Mouse (Mus musculus) embryonic facial prominence, embryonic 10.5 days (tissue): ENCODE results near the gene Rexo5. TPM values are rescaled to one million over a fixed set of nuclear protein-coding genes. Genes with fewer than 3 reads are reported as not detected.

ENCODE experiments used
- DNase-seq: peaks from one replicate; pipeline ENCODE4 v3.0.0-alpha.2; 2017; ENCODE audit warnings: low spot score
- H3K27ac ChIP-seq: fragments of 300-500 bp; sonication (generic); replicated peaks from 2 replicates; pipeline ENCODE4 v1.5.1; 2016; ENCODE audit warnings: mild to moderate bottlenecking
- H3K27me3 ChIP-seq: fragments of 300-500 bp; sonication (generic); replicated peaks from 2 replicates; pipeline ENCODE4 v1.6.1; 2016; ENCODE audit warnings: low read depth, mild to moderate bottlenecking; ENCODE audit not compliant: poor library complexity, severe bottlenecking
- H3K36me3 ChIP-seq: fragments of 300-500 bp; sonication (generic); replicated peaks from 2 replicates; pipeline ENCODE4 v1.6.1; 2016; ENCODE audit warnings: mild to moderate bottlenecking, moderate library complexity
- H3K4me1 ChIP-seq: fragments of 300-500 bp; sonication (generic); 2 replicates; pipeline ENCODE4 v1.6.1; 2016
- H3K4me3 ChIP-seq: fragments of 300-500 bp; sonication (generic); 2 replicates; pipeline ENCODE4 v1.5.1; 2016; ENCODE audit warnings: mild to moderate bottlenecking, moderate library complexity
- H3K9me3 ChIP-seq: fragments of 300-500 bp; sonication (generic); 2 replicates; pipeline ENCODE4 v1.6.1; 2016; ENCODE audit warnings: mild to moderate bottlenecking
- WGBS: fragments of 180-500 bp; shearing (Covaris S2); methylation state at CpG from one replicate; pipeline ENCODE4 v1.1.7; 2016; 5-methylcytosine and 5-hydroxymethylcytosine counted together
- polyA plus RNA-seq: library from polyadenylated mRNA; unstranded; fragments of >200 nt; fragmentation: Nextera tagmentation; extraction: Ambion mirVana; gene quantifications from 2 replicates; pipeline ENCODE4 v1.2.1, GENCODE M21; 2016

Rexo5 gene
- polyA plus RNA-seq = 25.5 and 27.1 TPM in 2 replicates

- Histone ChIP-seq H3K27ac (peak within 1 kb of the TSS; percentile 94), H3K36me3 (peaks cover 35% of the 10 kb centered on the region), H3K9me3 (no peaks in the 10 kb centered on the region), H3K4me3 (peak within 1 kb of the TSS; percentile 82), H3K27me3 (no peaks in the 10 kb centered on the region), H3K4me1 (peaks cover 17% of the 10 kb centered on the region)
- peak; percentile 96 for DNase-seq
- WGBS = under 1% methylated on average over 53 of the region's 53 CpGs
Measured at GRCm38 (mm10) chr7:119793586-119794250, at the start of gene Rexo5, which contains the start of gene Eri2. Gene Rexo5, plus strand, starts transcription at chr7:119794006. Gene Eri2, minus strand, starts transcription at chr7:119794058.

GRCm38 (mm10) chr7:119744321-119744720 is 49.5 kb upstream of the Rexo5 start:
- WGBS = 8% methylated on average over 34 of the region's 34 CpGs
- H3K27me3 ChIP-seq = peaks cover 10% of the 10 kb centered on the region

GRCm38 (mm10) chr7:119745869-119746268 is 47.9 kb upstream of the Rexo5 start:
- WGBS = 92% methylated on average over 1 of the region's 1 CpGs
- no peak for DNase-seq
- H3K36me3 ChIP-seq = no peaks in the 10 kb centered on the region
- no peak overlapping the region for H3K4me3 ChIP-seq
- peaks cover 6% of the 10 kb centered on the region for H3K4me1 ChIP-seq
- no peaks in the 10 kb centered on the region for H3K9me3 ChIP-seq
- peaks cover 10% of the 10 kb centered on the region for H3K27me3 ChIP-seq
- H3K27ac ChIP-seq = no peak overlapping the region

More at GRCm38 (mm10) chr7:119744321-119744720, 49.5 kb upstream of the Rexo5 start:
- H3K4me3 ChIP-seq = peak overlapping the region; percentile 42
- peak; percentile 60 for DNase-seq
- H3K9me3 ChIP-seq = no peaks in the 10 kb centered on the region
- H3K27ac ChIP-seq = peak overlapping the region; percentile 44; the same call in 1 of the 2 replicates
- peaks cover 6% of the 10 kb centered on the region for H3K4me1 ChIP-seq
- H3K36me3 ChIP-seq = no peaks in the 10 kb centered on the region

GRCm38 (mm10) chr7:119748761-119749160 is 45.0 kb upstream of the Rexo5 start:
- Histone ChIP-seq H3K9me3 (no peaks in the 10 kb centered on the region), H3K4me1 (peaks cover 6% of the 10 kb centered on the region), H3K27ac (no peak overlapping the region), H3K36me3 (no peaks in the 10 kb centered on the region), H3K27me3 (peaks cover 4% of the 10 kb centered on the region; the same call in 1 of the 2 replicates), H3K4me3 (no peak overlapping the region)
- DNase-seq = no peak
- 75% methylated on average over 1 of the region's 2 CpGs for whole genome bisulfite sequencing

GRCm38 (mm10) chr7:119749942-119750341 is 43.9 kb upstream of the Rexo5 start:
- H3K27ac ChIP-seq = no peak overlapping the region
- H3K36me3 ChIP-seq = no peaks in the 10 kb centered on the region
- no peak for DNase-seq
- WGBS = 70% methylated on average over 2 of the region's 2 CpGs
- no peaks in the 10 kb centered on the region for H3K4me1 ChIP-seq
- H3K4me3 ChIP-seq = no peak overlapping the region
- no peaks in the 10 kb centered on the region for H3K27me3 ChIP-seq
- H3K9me3 ChIP-seq = no peaks in the 10 kb centered on the region

GRCm38 (mm10) chr7:119753696-119754095 is 40.1 kb upstream of the Rexo5 start:
- H3K4me1 ChIP-seq = no peaks in the 10 kb centered on the region
- WGBS = 85% methylated on average over 1 of the region's 1 CpGs

GRCm38 (mm10) chr7:119760527-119760951 is 33.3 kb upstream of the Rexo5 start, which contains the start of gene Acsm3:
Gene Acsm3, plus strand, starts transcription at chr7:119760923.
- WGBS = 71% methylated on average over 11 of the region's 11 CpGs
- DNase-seq = no peak
- Histone ChIP-seq H3K4me3 (no peak within 1 kb of the TSS), H3K27me3 (no peaks in the 10 kb centered on the region), H3K36me3 (no peaks in the 10 kb centered on the region), H3K9me3 (no peaks in the 10 kb centered on the region), H3K27ac (no peak within 1 kb of the TSS), H3K4me1 (no peaks in the 10 kb centered on the region)

More at GRCm38 (mm10) chr7:119753696-119754095, 40.1 kb upstream of the Rexo5 start:
- DNase-seq = no peak
- H3K4me3 ChIP-seq = no peak overlapping the region
- no peaks in the 10 kb centered on the region for H3K9me3 ChIP-seq
- no peaks in the 10 kb centered on the region for H3K36me3 ChIP-seq
- no peak overlapping the region for H3K27ac ChIP-seq
- no peaks in the 10 kb centered on the region for H3K27me3 ChIP-seq

GRCm38 (mm10) chr7:119762166-119762697 is 31.6 kb upstream of the Rexo5 start:
- DNase-seq = no peak
- Histone ChIP-seq H3K27me3 (no peaks in the 10 kb centered on the region), H3K4me3 (no peak overlapping the region), H3K27ac (no peak overlapping the region), H3K9me3 (no peaks in the 10 kb centered on the region), H3K36me3 (no peaks in the 10 kb centered on the region), H3K4me1 (no peaks in the 10 kb centered on the region)
- WGBS = 76% methylated on average over 4 of the region's 4 CpGs

- DNase-seq = no peak
- no peaks in the 10 kb centered on the region for H3K4me1 ChIP-seq
- H3K36me3 ChIP-seq = no peaks in the 10 kb centered on the region
- no peaks in the 10 kb centered on the region for H3K9me3 ChIP-seq
- H3K4me3 ChIP-seq = no peak overlapping the region
- no peak overlapping the region for H3K27ac ChIP-seq
- 96% methylated on average over 3 of the region's 3 CpGs for WGBS
- no peaks in the 10 kb centered on the region for H3K27me3 ChIP-seq
Measured at GRCm38 (mm10) chr7:119764377-119764776, 29.4 kb upstream of the Rexo5 start.

GRCm38 (mm10) chr7:119766996-119767395 is 26.8 kb upstream of the Rexo5 start:
- no peak overlapping the region for H3K27ac ChIP-seq
- no peaks in the 10 kb centered on the region for H3K4me1 ChIP-seq
- no peaks in the 10 kb centered on the region for H3K27me3 ChIP-seq
- no peak overlapping the region for H3K4me3 ChIP-seq
- no peak for DNase-seq
- no peaks in the 10 kb centered on the region for H3K9me3 ChIP-seq
- 82% methylated on average over 6 of the region's 6 CpGs for WGBS
- no peaks in the 10 kb centered on the region for H3K36me3 ChIP-seq

GRCm38 (mm10) chr7:119769895-119770294 is 23.9 kb upstream of the Rexo5 start:
- Histone ChIP-seq H3K4me1 (no peaks in the 10 kb centered on the region), H3K4me3 (no peak overlapping the region), H3K36me3 (no peaks in the 10 kb centered on the region), H3K27me3 (no peaks in the 10 kb centered on the region), H3K9me3 (no peaks in the 10 kb centered on the region), H3K27ac (no peak overlapping the region)
- DNase-seq = no peak
- WGBS = 94% methylated on average over 8 of the region's 8 CpGs

- 95% methylated on average over 2 of the region's 2 CpGs for WGBS
- H3K36me3 ChIP-seq = peaks cover 61% of the 10 kb centered on the region
- DNase-seq = no peak
Measured at GRCm38 (mm10) chr7:119783453-119783852, 10.4 kb upstream of the Rexo5 start.

GRCm38 (mm10) chr7:119784908-119785307 is 8.9 kb upstream of the Rexo5 start:
- H3K27me3 ChIP-seq = no peaks in the 10 kb centered on the region
- H3K27ac ChIP-seq = no peak overlapping the region
- no peaks in the 10 kb centered on the region for H3K4me1 ChIP-seq
- no peaks in the 10 kb centered on the region for H3K9me3 ChIP-seq
- WGBS = 94% methylated on average over 5 of the region's 5 CpGs
- no peak overlapping the region for H3K4me3 ChIP-seq
- H3K36me3 ChIP-seq = peaks cover 76% of the 10 kb centered on the region
- DNase-seq = no peak

More at GRCm38 (mm10) chr7:119783453-119783852, 10.4 kb upstream of the Rexo5 start:
- Histone ChIP-seq H3K27me3 (no peaks in the 10 kb centered on the region), H3K9me3 (no peaks in the 10 kb centered on the region), H3K4me1 (no peaks in the 10 kb centered on the region), H3K4me3 (no peak overlapping the region), H3K27ac (no peak overlapping the region)
